Mouse (Mus musculus): Measurements from ENCODE around the gene Ostm1.

Gene Ostm1

DNA sequence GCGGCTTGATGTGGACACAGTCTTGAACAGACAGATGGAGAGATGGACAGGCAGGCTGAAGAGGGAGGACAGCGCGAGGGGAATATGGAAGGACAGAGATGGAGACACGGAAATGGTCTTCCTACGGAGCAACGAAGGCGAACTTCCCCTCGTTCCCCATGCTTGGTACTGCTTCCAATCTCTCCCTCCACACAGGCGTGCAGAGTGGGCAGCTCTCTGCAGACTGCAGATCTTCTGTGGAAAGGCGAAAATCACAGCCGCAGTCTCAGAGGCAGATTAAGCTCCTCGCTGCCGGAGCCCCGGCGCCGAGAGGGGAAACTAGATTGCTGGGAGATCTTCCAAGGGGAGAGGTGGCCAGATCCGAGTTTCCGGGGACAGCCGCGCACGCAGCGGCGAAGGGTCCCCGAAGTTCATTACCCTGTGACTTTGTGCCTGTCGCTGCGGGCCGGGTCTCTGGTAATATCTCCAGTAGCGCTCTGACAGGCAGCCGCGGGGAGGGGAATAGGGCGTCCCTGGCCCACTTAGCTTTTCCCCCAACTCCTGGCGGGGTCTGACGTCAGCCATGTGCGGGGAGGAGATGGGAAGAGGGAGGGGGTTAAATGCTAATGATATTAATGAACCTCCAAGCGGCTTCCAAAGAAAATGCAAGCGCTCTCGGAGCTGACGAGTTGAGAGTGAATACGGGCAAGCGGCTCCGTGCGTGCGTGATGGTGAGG, at the start of gene Ostm1, which contains the start of gene Nr2e1:
Ostm1 (plus strand) TSS at position 666 of the 716 bp plus-strand sequence.
Nr2e1 (minus strand) TSS at position 476 of the 716 bp plus-strand sequence.
- no peak for DNase-seq

DNA sequence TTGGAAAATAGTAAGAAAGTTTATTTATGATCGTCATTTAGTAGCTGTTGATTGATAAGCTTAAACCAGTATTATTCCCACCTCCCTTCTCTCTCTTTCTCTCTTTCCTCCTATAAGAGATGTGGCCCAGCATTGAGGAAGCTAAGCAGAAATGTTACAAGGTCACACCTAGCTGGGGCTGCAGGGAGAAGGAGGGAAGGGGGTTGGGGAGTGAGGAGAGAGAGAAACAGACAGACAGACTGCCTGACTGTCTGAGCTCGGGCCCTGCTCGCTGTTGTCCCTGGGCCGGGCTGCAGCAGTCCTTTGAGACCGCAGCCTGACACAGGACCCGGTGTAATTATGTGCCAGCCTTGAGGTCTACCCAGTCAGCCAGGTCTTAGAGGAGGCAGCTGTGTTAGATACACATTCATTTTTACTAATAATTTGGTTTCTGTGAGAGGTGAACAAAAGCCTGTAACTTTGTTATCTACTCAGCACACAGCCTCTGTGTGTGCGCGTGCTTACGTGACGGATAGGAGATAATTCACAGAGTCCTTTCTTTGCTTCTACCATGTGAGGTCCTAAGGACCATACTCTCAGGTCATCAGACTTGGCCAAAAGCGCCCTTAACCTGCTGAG, 49.7 kb upstream of the Ostm1 start:
- peak; percentile 72 for DNase-seq

DNA sequence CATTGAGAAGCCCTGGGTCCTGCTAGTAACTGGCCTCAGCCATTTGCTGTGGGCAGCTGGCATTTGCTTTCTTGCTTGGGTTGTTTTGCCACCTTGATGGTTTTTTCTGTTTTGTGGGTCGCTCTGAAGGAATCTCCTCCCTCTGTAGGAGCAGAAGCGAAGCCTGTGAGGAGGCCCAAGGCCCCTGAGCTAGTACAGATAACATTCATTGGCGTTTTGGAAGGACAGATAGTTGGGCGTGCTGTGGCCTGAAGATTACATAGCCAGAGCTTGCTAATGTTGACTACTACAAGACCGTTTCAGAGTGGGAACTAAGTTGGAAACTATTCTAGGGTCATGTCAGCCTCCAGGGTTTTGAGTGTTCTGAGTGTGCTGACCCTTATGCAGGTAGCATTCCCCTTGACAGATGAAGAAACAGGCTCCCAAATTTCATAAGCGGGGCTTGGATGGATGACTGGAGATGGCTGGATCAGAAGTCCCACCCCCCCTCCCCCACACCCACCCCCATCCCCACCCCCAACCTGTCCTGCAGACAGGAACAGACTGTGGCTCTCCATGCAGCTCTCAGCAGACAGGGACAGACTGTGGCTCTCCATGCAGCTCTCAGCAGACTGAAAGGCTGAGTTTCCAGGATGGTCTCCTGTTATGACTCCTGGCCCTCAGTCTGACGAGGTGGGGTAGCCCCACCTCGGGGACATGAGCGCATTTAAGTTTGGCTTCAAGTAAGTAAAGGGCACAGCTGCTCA, 45.9 kb upstream of the Ostm1 start:
- DNase-seq = peak; percentile 85

DNA sequence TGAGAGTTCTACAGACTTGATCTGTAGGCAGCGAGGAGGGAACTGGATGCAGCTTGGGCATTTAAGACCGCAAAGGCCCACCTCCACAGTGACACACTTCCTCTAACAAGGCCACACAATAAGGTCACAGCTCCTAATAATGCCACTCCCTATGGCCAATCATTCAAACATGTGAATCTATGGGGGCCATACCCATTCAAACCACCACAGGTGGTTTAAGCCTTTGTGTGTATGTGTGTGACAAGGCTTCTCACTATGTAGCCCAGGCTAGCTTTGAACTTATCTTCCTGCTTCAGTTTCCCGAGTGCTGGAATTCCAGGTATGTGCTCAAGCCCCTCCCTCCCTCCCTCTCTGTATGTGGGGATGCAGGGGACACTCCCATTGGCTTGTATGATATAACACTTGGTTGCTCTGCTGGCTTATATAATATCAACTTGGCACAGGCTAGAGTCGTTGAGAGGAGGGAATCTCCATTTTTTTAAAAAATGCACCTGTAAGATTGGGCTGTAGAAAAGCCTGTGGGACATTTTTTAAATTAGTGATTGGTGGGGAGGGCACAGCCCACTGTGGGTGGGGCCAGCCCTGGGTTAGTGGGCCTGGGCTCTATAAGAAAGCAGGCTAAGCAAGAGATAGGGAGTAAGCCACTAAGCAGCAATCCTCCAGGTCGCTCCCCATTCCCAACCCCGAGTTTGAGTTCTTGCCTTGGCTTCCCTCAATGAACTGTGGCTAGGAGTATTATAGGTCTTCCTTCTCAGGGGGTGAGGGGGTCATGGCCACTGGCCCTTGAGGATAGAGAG, 37.7 kb upstream of the Ostm1 start:
- no peak for DNase-seq

DNA sequence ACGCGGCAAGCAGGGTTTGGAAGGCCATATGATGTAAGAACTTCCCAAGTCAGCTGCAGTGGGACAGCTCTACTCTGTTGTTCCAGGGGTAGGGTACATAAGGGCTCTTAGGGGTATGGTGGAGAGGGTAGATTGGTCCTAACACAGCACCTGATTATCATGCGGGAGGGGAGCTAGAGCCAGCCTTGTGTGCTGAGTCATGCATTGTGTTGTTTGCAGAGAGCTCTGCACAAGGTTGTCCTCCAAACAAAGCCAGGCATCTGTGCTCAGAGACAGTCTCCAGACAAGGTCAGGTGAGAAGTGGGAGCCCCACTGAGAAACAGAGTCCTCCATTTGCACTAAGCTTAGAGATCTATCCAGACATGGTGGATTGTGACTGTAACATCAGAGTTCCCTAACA, 37.1 kb upstream of the Ostm1 start:
- peak; percentile 48 for DNase-seq

DNA sequence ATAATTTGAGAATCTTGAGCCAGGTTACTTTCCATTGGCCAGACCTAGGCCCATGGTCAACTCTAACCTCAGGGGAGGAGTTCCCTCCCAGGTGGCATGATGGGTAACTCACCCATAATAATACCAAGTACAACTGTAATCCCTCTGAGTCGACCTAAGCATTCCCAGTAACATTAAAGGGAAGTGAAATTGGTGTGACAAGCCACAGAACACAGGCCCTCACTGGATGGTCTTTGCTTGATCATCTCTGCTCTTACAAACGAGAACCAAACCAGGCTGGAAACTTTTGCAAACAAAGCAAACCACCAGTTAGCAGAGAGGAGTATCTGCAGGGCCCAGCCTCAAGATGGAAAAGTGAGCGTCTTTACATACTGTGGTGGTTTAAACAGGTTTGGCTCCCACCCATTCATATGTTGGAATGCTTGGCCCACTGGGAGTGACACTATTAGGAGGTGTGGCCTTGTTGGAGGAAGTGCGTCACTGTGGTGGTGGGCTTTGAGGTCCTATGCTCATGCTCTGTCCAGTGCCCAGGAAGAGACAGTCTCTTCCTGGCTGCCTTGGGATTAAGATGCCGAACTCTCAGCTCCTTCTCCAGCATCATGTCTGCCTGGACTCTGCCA, 23.9 kb upstream of the Ostm1 start:
- no peak for DNase-seq

DNA sequence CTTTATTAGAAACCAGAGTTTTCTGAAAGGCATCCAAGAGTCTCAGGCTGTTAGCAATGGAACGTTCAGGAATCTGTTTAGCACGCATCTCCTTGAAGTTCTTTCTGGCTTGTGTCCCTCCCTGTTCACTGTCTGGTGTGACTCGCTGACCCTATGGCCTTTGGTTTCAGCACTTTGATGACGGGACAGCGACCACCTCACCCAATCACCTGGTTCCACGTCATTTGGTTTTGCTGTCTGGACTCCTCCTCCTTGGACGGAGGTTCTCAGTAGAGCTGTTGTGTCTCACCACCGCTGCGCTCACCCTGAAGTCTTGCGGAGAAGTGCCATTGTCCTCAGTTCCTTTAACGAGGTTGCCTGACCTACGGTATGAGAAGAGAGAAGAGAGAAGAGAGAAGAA, 21.4 kb upstream of the Ostm1 start:
- DNase-seq = peak; percentile 56

DNA sequence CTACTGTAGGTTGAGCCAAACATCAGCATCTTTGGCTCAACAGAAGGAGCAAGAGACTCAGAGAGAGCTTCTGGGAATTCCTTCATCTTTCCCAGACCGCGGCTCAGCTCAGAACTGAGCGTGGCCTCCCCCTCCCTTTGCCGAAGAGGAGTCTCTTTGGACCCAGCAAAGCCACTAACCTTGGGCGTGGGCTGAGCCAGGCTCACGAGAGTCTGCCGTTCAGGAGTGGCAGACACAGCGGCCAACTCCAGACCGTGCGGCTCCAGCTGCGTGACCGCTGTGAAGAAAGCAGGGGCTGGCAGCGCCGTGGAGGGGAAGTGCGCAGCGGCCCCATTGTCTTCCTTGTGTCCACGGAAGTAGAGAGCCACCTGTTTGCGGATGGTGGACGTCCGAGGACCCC, 11.1 kb upstream of the Ostm1 start:
- no peak for DNase-seq

DNA sequence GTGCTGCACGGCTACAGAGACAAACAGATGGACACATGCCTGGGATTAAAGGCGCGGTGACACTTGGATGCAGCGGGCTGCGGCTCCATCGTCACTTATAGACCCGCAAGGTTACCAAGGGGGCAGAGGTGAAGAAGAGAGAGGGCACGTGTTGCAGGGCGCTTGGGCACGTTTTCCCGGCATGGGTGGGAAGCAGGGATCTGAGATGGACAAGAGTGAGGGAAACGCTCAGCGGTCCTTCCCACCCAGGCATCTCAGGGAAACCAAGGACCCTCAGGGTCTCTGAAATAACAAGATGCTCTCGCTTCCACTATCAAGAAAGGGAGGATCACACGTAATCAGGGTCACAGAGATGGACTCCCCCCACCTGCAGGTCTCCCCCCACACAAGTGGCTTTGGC, 10.7 kb upstream of the Ostm1 start:
- DNase-seq = no peak

DNA sequence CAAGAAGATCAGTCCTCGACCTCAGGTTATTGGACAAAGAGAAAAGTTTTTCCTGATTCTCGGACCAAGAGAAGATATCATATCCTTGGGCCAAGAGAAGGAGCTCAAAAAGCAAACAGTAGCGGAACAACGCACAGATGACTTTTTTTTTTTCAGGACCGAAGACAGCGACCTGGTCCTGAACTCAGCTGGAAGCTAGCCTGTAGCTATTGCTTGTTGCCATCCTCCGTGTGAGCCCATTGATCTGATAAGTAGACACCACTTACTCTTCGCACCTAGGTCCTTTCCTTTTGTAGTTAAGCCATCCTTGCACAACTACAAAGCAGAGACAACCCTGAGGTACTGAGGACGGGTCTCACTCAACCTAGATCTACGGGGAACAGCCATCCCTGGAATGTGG, 9.0 kb upstream of the Ostm1 start:
- no peak for DNase-seq

DNA sequence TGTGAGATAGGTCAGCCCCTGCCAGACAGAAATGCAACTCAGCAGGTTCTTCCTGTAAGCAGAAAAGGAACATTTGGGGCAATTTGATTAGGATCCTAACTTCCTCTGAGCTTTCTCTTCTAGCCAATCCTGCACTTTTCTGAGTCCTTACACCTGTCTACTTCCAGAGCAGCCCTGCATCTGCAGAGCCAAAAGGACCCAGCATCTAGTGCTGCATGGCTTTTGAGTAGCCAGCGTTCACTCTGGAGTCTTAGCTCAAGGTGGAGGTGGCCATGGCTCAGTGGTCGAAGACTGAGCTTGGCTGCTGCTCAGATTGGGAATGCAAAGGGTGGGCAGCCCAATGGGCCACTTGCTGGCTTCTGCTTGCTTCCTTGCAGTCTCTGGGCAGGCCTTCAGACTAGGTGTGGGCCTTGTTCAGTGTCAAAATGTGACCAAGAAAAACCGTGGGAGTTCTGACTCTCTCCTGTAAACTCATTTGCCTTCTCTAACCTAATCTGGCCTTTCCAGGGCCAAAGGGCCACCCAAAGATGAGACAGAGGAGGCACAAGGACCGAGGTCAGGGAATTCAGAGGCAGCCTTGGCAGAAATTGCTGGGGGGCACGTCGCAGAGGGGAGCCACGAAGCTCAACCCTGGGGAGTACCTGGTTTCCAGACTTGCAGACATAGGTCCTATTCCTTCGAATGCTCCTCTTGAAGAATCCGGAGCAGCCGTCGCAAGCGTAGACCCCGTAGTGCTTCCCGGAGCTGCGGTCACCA, 5.9 kb upstream of the Ostm1 start:
- DNase-seq = no peak

DNA sequence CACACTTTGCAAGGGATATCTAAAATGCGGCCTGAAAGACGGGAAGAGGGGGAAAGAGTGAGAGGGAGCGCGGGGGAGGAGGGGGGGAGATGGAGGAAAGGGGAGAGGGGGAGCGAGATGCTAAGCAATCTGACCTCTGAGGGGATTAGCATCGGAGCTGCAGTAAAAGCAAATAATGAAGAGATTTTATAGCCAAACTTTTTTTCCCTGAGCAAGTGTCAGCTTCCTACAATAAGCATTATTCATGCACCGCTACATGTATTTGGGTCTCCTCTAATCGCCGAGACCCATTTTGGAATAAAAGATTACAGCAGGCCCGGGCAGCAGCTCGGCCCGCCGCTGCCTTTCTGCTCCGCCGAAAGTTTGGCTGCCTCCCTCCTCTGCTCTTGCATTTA, 5.3 kb upstream of the Ostm1 start:
- no peak for DNase-seq

DNA sequence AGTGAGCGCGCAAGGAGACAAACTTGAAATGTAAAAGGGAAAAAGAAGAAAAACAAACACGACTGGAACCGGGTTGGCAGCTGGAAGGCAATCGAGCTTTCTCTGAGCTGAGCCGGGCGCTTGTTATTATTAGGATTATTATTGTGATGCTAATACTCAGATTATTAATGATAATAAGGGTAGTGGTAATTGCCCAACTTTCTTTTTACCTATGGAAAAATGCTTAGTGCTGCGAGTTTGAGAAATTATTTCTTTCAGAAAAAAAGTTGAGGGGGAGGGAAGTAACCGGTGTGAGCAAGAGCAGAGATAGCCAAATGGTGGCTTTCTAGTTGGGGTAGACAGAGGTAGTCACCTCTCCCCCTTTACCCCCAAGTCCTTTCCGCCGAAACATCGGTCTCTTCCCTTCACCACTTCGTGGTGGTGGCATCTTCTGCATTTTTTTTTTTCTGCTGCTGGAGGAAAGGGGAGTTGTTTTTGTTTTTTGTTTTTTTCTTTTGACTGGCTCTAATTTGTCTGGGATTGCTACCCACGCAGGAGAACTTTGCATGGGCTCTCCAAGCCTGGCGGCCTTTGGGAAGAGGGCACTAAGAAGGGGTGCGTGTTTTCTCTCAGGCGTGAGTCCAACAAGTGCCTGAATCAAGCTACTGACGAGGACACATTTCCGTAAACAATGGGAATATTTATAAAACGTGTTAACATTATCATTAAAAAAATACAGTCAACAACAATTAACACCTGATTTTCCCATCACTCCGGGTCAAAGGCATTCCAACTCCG, 4.7 kb upstream of the Ostm1 start:
- no peak for DNase-seq

DNA sequence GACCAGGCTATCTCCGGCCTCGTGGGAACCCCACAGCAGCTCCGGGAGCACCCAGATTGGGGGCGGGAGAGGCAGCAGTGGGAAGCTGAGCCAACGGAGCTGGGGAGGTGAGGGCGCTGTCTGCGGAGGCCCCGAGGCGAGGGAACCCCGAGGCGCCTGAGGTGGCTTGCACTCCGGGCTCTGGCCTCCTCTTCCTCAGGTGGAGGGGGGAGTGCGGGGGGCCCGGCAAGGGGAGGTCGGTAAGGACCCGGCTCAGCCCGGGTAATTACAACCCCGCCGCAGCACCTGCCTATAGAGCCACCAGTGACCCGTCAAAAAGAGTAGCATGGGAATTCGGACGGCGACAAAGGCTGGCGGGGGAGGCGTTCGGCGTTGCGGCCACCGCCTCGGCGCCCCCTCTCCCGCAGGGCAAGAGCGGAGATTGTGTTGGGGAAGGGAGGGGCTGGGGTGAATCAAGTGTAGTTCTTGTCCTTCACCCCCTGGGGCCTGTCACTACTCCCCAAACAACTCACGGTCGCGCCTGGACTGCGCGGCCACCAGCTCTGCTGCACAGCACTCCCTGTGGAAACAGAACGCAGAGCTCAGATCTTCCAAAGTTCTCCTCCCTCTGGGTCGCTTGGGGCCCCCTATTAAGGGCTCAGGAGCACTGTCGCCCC, 4.0 kb upstream of the Ostm1 start:
- no peak for DNase-seq

DNA sequence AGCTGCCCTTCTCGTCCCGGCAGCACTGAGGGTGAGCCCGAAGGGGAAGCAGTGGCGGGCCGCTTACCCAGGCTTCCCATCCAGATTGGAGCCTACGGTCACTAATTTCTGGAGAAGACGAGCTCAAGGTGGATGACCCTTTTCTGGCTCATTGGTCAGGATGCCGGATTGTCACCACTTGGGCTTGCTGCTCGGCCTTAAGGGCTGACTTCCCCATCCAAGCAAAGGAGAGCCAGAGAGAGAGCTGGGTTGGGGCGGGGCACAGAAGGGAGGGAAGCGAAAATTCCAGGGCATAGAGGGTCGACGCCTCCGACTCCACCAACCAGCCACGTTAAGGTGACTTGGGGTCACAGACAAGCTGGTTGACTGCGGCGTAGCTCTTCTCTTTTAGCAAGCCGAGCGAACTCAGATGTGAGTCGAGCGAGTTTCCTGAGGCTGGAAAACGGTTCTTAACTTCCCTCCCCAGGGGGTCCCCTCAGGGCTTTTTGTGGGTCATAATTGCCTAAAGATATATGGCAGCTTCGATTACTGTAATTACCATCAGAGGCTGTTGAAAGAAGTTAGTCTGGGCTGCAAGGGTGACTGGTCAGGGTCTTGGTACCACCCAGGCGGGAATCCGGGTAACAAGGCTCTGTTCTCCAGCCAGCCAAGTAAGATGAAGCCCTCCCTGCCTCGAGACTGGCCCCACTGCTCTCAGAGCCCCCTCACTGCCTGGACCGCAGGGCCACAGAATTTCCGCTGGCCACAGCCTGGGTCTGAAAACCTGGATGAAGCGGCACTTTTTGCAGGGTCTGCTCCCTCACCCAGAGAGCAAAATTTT, 3.3 kb upstream of the Ostm1 start:
- no peak for DNase-seq

DNA sequence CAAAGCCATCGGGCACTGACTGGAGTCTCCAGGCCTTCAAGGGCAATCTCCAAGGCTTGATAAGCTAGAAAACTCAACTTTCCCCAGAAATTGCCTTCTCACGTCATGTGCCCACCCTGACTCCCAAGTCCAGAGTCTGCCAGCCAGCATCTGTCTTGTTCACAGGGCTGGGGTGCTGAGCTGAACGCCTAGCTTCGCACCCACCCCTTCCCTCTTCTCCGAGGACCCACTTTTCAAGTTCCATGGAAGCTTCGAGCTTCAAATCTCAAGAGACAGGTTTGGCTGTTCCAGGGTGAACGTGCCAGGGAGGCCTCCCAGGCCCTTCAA, 2.7 kb upstream of the Ostm1 start:
- no peak for DNase-seq

DNA sequence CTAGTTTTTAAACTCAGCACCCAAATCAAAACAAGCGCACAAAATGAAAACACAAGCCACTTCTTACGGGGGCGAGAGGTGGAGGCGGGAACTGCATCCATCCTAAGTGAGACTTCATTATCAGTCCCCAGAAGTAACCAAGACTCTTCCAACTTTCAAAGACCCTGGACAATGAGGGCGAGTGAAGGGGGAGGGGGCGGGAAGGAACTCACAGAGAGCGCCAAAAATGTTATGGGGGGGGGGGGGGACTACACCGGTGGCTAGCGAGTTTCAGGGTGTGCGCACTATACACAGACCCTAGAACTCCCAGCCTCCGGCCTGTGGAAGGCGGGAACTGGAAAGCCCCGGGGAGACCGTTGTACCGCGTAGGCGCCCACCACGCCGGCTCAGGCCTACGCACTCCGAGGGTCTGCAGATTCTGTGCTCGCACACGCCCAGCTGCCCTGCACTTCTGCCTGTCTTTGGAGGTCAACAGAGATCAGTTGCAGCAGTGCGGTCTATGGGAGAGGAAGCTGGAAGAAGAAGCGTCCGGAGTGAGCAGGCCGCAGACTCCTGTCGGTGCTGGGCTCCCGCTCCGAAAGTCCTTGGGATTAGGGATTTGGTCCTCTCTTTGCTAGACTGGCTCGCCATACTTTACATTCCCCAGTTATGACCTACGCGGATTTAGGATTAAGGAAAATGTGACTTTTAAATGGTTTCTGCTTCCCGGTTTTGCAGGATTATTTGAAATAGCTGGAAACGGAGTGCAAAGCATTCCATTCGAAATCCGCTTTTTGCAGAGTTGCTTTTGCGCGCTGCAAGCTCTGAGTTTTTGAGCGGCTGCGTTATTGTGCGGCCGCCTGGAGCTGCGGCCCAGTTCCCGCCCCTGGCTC, 1.7 kb upstream of the Ostm1 start:
- DNase-seq = no peak

DNA sequence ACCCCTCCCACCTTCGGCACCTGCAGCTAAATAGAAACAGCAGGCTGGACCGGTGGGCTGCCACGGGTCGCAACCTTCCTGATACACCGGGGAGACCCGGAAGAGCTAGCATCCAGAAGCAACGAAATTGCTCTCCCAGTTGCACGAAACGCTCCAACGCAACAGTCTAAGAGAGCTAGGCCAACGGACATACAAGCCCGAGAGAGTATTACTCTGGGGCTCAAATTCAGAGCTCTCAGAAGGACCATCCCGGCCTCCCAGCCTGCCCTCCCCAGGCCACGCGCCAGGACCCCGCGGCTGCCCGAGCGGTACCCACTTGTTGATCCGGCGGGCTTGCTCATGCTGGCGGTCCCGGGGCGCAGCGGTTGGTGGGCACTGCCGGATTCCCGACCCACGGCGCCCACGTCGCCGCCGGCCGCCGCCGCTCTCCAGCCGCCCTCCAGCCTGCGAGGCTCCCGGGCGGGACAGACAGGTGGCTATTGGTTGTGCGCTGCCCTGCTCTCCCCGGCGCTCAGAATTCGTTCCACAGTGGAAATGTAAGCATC, 984 bp upstream of the Ostm1 start:
- DNase-seq = no peak
